In genomic region chr4:127900893-127901456, GRCm38 (mm10) we compare ENCODE assay signal across 29 mouse cellular contexts.
"Had no signal": no experiment of that assay in that cellular context is flagged by ENCODE, and none has a peak within 500 bp of the region (broad histone marks: within the 10 kb centered on the region; RNA-seq: fewer than 3 reads in every experiment).

No protein-coding gene starts in this region.

- H3K27ac ChIP-seq: gastrocnemius, adult 2 months; heart, adult 2 months; heart, embryonic 13.5 days; heart, embryonic 15.5 days; hindbrain, embryonic 13.5 days; hindbrain, embryonic 15.5 days; hindbrain, postnatal 0 days; kidney, embryonic 15.5 days; kidney, postnatal 0 days; limb, embryonic 10.5 days; limb, embryonic 12.5 days; liver, embryonic 13.5 days; liver, embryonic 15.5 days had no signal

- DNase-seq: gastrocnemius, adult 2 months; gastrocnemius, postnatal 14 days; gastrocnemius, postnatal 36 days; heart, adult 2 months; heart, postnatal 14 days; heart, postnatal 36 days; kidney, adult 11 months; kidney, adult 2 months; kidney, adult 9 months; kidney, postnatal 14 days; kidney, postnatal 36 days; layer of hippocampus, adult 9-11 months; layer of hippocampus, postnatal 36 days; liver; liver, embryonic 13.5 days; liver, postnatal 0 days had no signal

- H3K27me3 ChIP-seq: heart, embryonic 13.5 days; heart, embryonic 15.5 days; hindbrain, embryonic 15.5 days; kidney, embryonic 15.5 days; limb, embryonic 12.5 days; liver, embryonic 13.5 days; liver, embryonic 15.5 days had no signal

- H3K4me1 ChIP-seq: heart, embryonic 13.5 days; heart, embryonic 15.5 days; hindbrain, embryonic 13.5 days; hindbrain, embryonic 15.5 days; kidney, embryonic 15.5 days; limb, embryonic 10.5 days; liver, embryonic 13.5 days; liver, embryonic 15.5 days had no signal

- ATAC-seq: hindbrain, postnatal 0 days; intestine, embryonic 16.5 days; liver, postnatal 0 days had no signal

- H3K4me2 ChIP-seq: heart, embryonic 11.5 days; heart, embryonic 13.5 days; heart, embryonic 15.5 days; hindbrain, embryonic 13.5 days; hindbrain, embryonic 15.5 days; kidney, embryonic 15.5 days; limb, embryonic 12.5 days; liver, embryonic 11.5 days; liver, embryonic 13.5 days; liver, embryonic 15.5 days had no signal

- H3K36me3 ChIP-seq: heart, embryonic 13.5 days; heart, embryonic 15.5 days; hindbrain, embryonic 13.5 days; hindbrain, embryonic 15.5 days; kidney, embryonic 15.5 days; limb, embryonic 10.5 days; limb, embryonic 12.5 days; liver, embryonic 13.5 days; liver, embryonic 15.5 days had no signal

- H3K9ac ChIP-seq: heart, embryonic 13.5 days; heart, embryonic 15.5 days; hindbrain, embryonic 13.5 days; hindbrain, embryonic 15.5 days; kidney, embryonic 15.5 days; limb, embryonic 12.5 days; liver, embryonic 13.5 days; liver, embryonic 15.5 days; liver, postnatal 0 days had no signal

- H3K4me3 ChIP-seq: gastrocnemius, adult 2 months; heart, adult 2 months; heart, embryonic 13.5 days; heart, embryonic 15.5 days; hindbrain, embryonic 13.5 days; hindbrain, embryonic 15.5 days; kidney, embryonic 15.5 days; limb, embryonic 10.5 days; limb, embryonic 12.5 days; liver, embryonic 13.5 days; liver, embryonic 15.5 days had no signal

- H3K9me3 ChIP-seq: heart, embryonic 13.5 days; heart, embryonic 15.5 days; hindbrain, embryonic 13.5 days; hindbrain, embryonic 15.5 days; kidney, embryonic 15.5 days; limb, embryonic 10.5 days; limb, embryonic 12.5 days; liver, embryonic 13.5 days; liver, embryonic 15.5 days had no signal
